Mouse (Mus musculus): Measurements from ENCODE around the gene Chst8. TPM values are rescaled to one million over a fixed set of nuclear protein-coding genes. Genes with fewer than 3 reads are reported as not detected.

Gene Chst8
- polyA plus RNA-seq, 1 experiment from 2014 or later: 2.4 TPM

DNA sequence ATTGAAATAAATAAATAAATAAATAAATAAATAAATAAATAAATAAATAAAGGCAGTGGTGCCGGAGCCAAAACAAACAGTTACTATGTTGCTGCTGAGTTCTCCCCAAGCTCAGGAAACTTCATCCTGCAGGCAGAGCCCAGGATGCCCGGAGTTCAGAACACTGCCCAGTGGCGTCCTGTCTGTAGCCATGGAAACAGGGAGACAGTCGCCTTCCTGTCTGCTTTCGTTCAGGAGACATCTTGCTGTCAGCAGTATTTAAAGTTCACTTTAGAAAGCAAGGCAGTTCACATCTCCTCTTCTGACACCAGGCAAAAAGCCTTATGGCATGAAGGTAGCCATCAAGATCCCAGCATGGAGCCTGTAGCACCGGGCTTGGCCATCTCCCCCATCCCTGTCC lies 8.0 kb upstream of the Chst8 start:
- H3K4me1 ChIP-seq: no peaks in the 10 kb centered on the region
- no peaks in the 10 kb centered on the region for H3K27me3 ChIP-seq (replicated peaks)
- no peaks in the 10 kb centered on the region for H3K36me3 ChIP-seq
- no peak overlapping the region for H3K4me2 ChIP-seq
- ATAC-seq (ENCODE audit: insufficient read depth, low FRiP score, low read depth): no peak
- no peaks in the 10 kb centered on the region for H3K9me3 ChIP-seq
- 42% methylated on average over 6 of the region's 6 CpGs for WGBS
- no peak overlapping the region for H3K4me3 ChIP-seq (replicated peaks)
- no peak overlapping the region for H3K9ac ChIP-seq
- H3K27ac ChIP-seq: no peak overlapping the region

DNA sequence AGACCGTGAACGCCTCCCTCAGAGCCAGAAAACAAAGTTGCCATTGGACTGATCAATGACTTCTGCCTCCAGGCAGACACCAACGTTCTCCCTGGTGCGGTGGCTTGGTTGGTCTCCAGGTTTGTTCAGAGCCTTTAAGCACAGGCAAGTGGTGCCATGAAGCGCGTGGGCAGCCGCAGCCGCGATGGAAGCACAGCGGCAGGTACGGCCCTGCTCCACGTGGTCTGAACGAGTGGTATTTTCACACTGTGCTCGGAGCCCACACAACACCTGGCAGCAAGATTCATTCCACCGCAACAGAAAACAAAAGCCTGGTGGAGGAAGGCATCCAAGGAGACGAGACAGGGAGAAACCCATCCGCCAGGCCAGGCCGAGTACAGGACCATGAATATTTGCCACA lies 7.3 kb upstream of the Chst8 start:
- Histone ChIP-seq H3K9me3 (no peaks in the 10 kb centered on the region), H3K27me3 (replicated peaks) (no peaks in the 10 kb centered on the region), H3K36me3 (no peaks in the 10 kb centered on the region), H3K27ac (no peak overlapping the region), H3K4me2 (no peak overlapping the region), H3K9ac (no peak overlapping the region), H3K4me3 (replicated peaks) (no peak overlapping the region), H3K4me1 (no peaks in the 10 kb centered on the region)
- 89% methylated on average over 18 of the region's 18 CpGs for WGBS
- ATAC-seq (ENCODE audit: insufficient read depth, low FRiP score, low read depth): no peak

DNA sequence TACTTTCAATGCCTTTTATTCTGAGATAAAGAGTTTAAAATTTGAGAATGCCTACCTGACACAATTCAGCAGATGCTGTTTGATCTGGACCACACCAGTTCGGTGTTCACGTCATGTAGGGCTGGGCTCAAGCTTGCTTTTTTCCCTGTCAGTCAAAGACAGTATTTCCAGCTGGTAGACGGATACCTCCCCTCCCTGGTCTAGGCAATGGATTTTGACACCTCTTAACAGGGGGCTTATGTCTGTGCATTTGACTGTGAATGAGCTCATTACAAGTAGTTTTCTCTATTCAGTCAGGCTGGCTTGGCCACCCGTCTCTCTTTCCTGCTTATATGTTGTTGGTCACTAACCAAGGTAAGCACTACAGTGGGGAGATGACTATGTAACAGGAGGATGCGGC lies 6.1 kb upstream of the Chst8 start:
- 71% methylated on average over 5 of the region's 5 CpGs for WGBS

DNA sequence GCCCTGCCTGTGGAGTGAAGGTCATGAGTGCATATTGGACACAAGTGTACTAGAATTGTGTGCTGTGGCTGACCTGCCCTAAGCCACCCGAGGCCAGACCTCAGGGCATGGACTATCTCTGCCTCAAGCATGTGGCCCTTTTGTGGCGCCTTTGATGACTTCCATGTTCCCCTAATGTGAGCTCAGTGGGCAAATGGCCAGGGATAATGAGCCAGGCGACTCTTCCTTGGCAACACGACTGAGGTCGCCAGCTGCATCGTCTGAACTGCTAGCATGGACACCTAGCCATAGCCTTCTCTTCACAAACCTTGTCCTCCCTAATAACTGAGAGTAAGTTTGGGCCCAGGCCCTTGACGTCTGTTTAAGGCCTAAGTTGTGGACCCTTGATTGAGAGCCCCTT lies 4.5 kb upstream of the Chst8 start:
- Histone ChIP-seq H3K4me2 (no peak overlapping the region), H3K27ac (no peak overlapping the region), H3K36me3 (no peaks in the 10 kb centered on the region), H3K9me3 (no peaks in the 10 kb centered on the region), H3K27me3 (replicated peaks) (peaks cover 21% of the 10 kb centered on the region), H3K9ac (no peak overlapping the region), H3K4me3 (replicated peaks) (no peak overlapping the region), H3K4me1 (peaks cover 5% of the 10 kb centered on the region)
- ATAC-seq (ENCODE audit: insufficient read depth, low FRiP score, low read depth): no peak
- 80% methylated on average over 7 of the region's 7 CpGs for WGBS

More for the DNA sequence above, 6.1 kb upstream of the Chst8 start:
- H3K9ac ChIP-seq: no peak overlapping the region
- no peak overlapping the region for H3K4me2 ChIP-seq
- no peaks in the 10 kb centered on the region for H3K36me3 ChIP-seq
- H3K27ac ChIP-seq: no peak overlapping the region
- H3K9me3 ChIP-seq: no peaks in the 10 kb centered on the region
- H3K4me1 ChIP-seq: no peaks in the 10 kb centered on the region
- no peak overlapping the region for H3K4me3 ChIP-seq (replicated peaks)
- H3K27me3 ChIP-seq (replicated peaks): peaks cover 6% of the 10 kb centered on the region; the same call in 1 of the 2 replicates
- no peak for ATAC-seq (ENCODE audit: insufficient read depth, low FRiP score, low read depth)

GRCm38 (mm10) chr7:34814801-34815200 lies 2.3 kb upstream of the Chst8 start:
- Histone ChIP-seq H3K4me1 (peaks cover 15% of the 10 kb centered on the region), H3K4me3 (replicated peaks) (no peak overlapping the region), H3K9me3 (no peaks in the 10 kb centered on the region), H3K9ac (no peak overlapping the region), H3K36me3 (no peaks in the 10 kb centered on the region), H3K27ac (no peak overlapping the region), H3K27me3 (replicated peaks) (peaks cover 38% of the 10 kb centered on the region), H3K4me2 (no peak overlapping the region)
- 69% methylated on average over 3 of the region's 3 CpGs for WGBS
- no peak for ATAC-seq (ENCODE audit: insufficient read depth, low FRiP score, low read depth)

- H3K4me3 ChIP-seq (replicated peaks): peak overlapping the region; percentile 46
- no peaks in the 10 kb centered on the region for H3K36me3 ChIP-seq
- 1% methylated on average over 66 of the region's 66 CpGs for WGBS
- peaks cover 15% of the 10 kb centered on the region for H3K4me1 ChIP-seq
- peaks cover 54% of the 10 kb centered on the region for H3K27me3 ChIP-seq (replicated peaks)
- no peaks in the 10 kb centered on the region for H3K9me3 ChIP-seq
- peak; percentile 5; the same call in 1 of the 2 replicates for ATAC-seq (ENCODE audit: insufficient read depth, low FRiP score, low read depth)
- H3K4me2 ChIP-seq: peak overlapping the region; percentile 95
- H3K27ac ChIP-seq: no peak overlapping the region
- peak overlapping the region; percentile 1; the same call in 1 of the 2 replicates for H3K9ac ChIP-seq
Measured at GRCm38 (mm10) chr7:34811531-34812526, 682 bp downstream of the Chst8 start.

- ATAC-seq (ENCODE audit: insufficient read depth, low FRiP score, low read depth): no peak
- peak overlapping the region; percentile 46 for H3K4me3 ChIP-seq (replicated peaks)
- no peak overlapping the region for H3K9ac ChIP-seq
- peak overlapping the region; percentile 95 for H3K4me2 ChIP-seq
- H3K4me1 ChIP-seq: peaks cover 15% of the 10 kb centered on the region
- WGBS: 6% methylated on average over 10 of the region's 10 CpGs
- H3K27me3 ChIP-seq (replicated peaks): peaks cover 54% of the 10 kb centered on the region
- no peaks in the 10 kb centered on the region for H3K36me3 ChIP-seq
- H3K9me3 ChIP-seq: no peaks in the 10 kb centered on the region
- no peak overlapping the region for H3K27ac ChIP-seq
Measured at GRCm38 (mm10) chr7:34811060-34811459, 1.5 kb downstream of the Chst8 start.

DNA sequence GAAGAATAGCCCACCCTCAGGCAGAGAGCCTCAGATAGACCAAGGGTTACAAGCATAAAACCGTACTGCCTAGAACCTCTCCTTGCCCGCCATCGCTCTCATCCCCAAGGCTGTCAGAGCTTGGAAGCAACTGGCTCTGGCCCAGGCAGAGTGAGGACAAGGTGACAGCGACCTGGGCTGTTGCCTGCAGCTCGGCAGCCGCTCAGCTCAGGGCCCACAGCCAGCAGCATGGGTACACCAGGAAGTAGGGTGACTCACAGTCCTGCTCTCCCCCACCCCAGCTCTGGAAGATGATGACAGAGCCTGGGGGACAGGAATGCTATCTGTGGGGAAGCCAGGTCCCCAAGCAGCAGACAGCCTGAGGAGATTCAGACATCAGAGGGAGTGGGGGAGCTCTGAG lies 6.2 kb downstream of the Chst8 start:
- Histone ChIP-seq H3K9me3 (no peaks in the 10 kb centered on the region), H3K36me3 (no peaks in the 10 kb centered on the region), H3K27me3 (replicated peaks) (peaks cover 26% of the 10 kb centered on the region), H3K4me2 (no peak overlapping the region), H3K4me1 (peaks cover 3% of the 10 kb centered on the region; the same call in 1 of the 2 replicates), H3K9ac (no peak overlapping the region), H3K27ac (no peak overlapping the region), H3K4me3 (replicated peaks) (no peak overlapping the region)
- ATAC-seq (ENCODE audit: insufficient read depth, low FRiP score, low read depth): 0 out of 2 replicates have a peak, but pooled peaks have one; percentile 42
- WGBS: 74% methylated on average over 6 of the region's 6 CpGs

GRCm38 (mm10) chr7:34805691-34806205 lies 6.8 kb downstream of the Chst8 start:
- H3K4me1 ChIP-seq: no peaks in the 10 kb centered on the region
- 79% methylated on average over 3 of the region's 3 CpGs for WGBS

GRCm38 (mm10) chr7:34805042-34805441 lies 7.5 kb downstream of the Chst8 start:
- H3K9ac ChIP-seq: no peak overlapping the region
- no peaks in the 10 kb centered on the region for H3K36me3 ChIP-seq
- peaks cover 20% of the 10 kb centered on the region for H3K27me3 ChIP-seq (replicated peaks)
- no peaks in the 10 kb centered on the region for H3K4me1 ChIP-seq
- H3K27ac ChIP-seq: no peak overlapping the region
- no peaks in the 10 kb centered on the region for H3K9me3 ChIP-seq
- no peak overlapping the region for H3K4me3 ChIP-seq (replicated peaks)
- 75% methylated on average over 2 of the region's 2 CpGs for WGBS
- no peak; the same call in 1 of the 2 replicates for ATAC-seq (ENCODE audit: insufficient read depth, low FRiP score, low read depth)
- no peak overlapping the region for H3K4me2 ChIP-seq

More at GRCm38 (mm10) chr7:34805691-34806205, 6.8 kb downstream of the Chst8 start:
- Histone ChIP-seq H3K9me3 (no peaks in the 10 kb centered on the region), H3K27me3 (replicated peaks) (peaks cover 22% of the 10 kb centered on the region), H3K4me3 (replicated peaks) (no peak overlapping the region), H3K4me2 (no peak overlapping the region), H3K27ac (no peak overlapping the region), H3K9ac (no peak overlapping the region), H3K36me3 (no peaks in the 10 kb centered on the region)
- no peak for ATAC-seq (ENCODE audit: insufficient read depth, low FRiP score, low read depth)

DNA sequence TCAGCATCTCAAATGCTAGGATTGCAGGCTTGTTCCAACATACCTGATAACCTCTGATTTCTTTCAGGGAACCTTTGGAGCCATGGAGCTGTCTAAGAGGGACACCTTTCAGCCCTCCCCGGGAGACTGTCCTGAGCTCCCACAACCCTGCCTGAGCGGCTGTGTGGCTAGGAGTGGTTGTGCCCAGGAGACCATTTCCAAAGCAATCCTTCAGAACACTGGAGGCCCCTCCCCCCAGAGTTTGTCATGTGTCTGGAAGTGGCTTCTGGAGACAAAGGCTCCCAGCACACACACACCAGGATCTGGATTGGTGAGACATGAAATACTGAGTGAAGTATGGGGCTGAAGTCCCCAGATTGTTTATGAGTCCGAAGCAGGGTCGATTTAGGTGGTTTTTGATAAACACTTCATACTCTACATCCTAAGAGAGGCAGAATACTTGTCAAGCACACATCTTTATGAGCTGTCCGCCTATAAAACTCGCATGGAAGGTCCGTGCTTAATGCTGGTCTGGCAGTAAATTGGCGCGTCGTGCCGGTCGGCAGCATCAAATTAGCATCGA lies 12.5 kb downstream of the Chst8 start:
- 51% methylated on average over 13 of the region's 13 CpGs for WGBS
- no peak overlapping the region for H3K4me2 ChIP-seq

GRCm38 (mm10) chr7:34799404-34799771 lies 13.1 kb downstream of the Chst8 start:
- no peak overlapping the region for H3K27ac ChIP-seq
- H3K4me1 ChIP-seq: peaks cover 15% of the 10 kb centered on the region
- H3K36me3 ChIP-seq: no peaks in the 10 kb centered on the region
- ATAC-seq (ENCODE audit: insufficient read depth, low FRiP score, low read depth): no peak
- 25% methylated on average over 3 of the region's 3 CpGs for WGBS
- no peak overlapping the region for H3K4me2 ChIP-seq
- no peak overlapping the region for H3K4me3 ChIP-seq (replicated peaks)
- H3K9ac ChIP-seq: no peak overlapping the region
- H3K27me3 ChIP-seq (replicated peaks): 0 out of 2 replicates have a peak, but pooled peaks cover 3% of the 10 kb centered on the region
- H3K9me3 ChIP-seq: no peaks in the 10 kb centered on the region

More for the DNA sequence above, 12.5 kb downstream of the Chst8 start:
- Histone ChIP-seq H3K9me3 (no peaks in the 10 kb centered on the region), H3K27ac (no peak overlapping the region), H3K4me1 (peaks cover 15% of the 10 kb centered on the region), H3K9ac (no peak overlapping the region), H3K27me3 (replicated peaks) (0 out of 2 replicates have a peak, but pooled peaks cover 3% of the 10 kb centered on the region), H3K36me3 (no peaks in the 10 kb centered on the region), H3K4me3 (replicated peaks) (no peak overlapping the region)
- ATAC-seq (ENCODE audit: insufficient read depth, low FRiP score, low read depth): no peak

All from stomach, embryonic 15.5 days (tissue).